Mouse (Mus musculus) megakaryocyte, embryonic 14.5 days (primary cell): Measurements from ENCODE around the gene Stat5b. TPM values are rescaled to one million over a fixed set of nuclear protein-coding genes. Genes with fewer than 3 reads are reported as not detected.

Experiments used
- H3K27me3 ChIP-seq: replicated peaks from 2 replicates; pipeline ENCODE3; 2012; ENCODE audit warnings: inconsistent platforms
- H3K36me3 ChIP-seq: replicated peaks from 2 replicates; pipeline ENCODE3; 2012; ENCODE audit warnings: low read length, inconsistent platforms, mixed read lengths
- H3K4me1 ChIP-seq: 2 replicates; pipeline ENCODE4 v1.6.1; 2012; ENCODE audit warnings: inconsistent platforms
- H3K4me3 ChIP-seq: replicated peaks from 2 replicates; pipeline ENCODE3; 2012; ENCODE audit warnings: moderate library complexity, mild to moderate bottlenecking, inconsistent platforms
- H3K9me3 ChIP-seq: 2 replicates; pipeline ENCODE4 v1.6.1; 2012; ENCODE audit warnings: inconsistent platforms
- FLI1 ChIP-seq: IDR thresholded peaks from 2 replicates; pipeline ENCODE4 v1.6.1; 2012; ENCODE audit warnings: low read length, inconsistent platforms, mixed read lengths
- GATA1 ChIP-seq: IDR thresholded peaks from 3 replicates; pipeline ENCODE4 v1.6.1; 2012; ENCODE audit warnings: mixed read lengths, low read length, inconsistent platforms, borderline replicate concordance
- polyA plus RNA-seq: library from polyadenylated mRNA; stranded (reverse); fragments of >175 nt; gene quantifications from 2 replicates; pipeline ENCODE4 v1.2.3, GENCODE M21; 2012; ENCODE audit warnings: low replicate concordance; ENCODE audit not compliant: insufficient read depth

Gene Stat5b
- polyA plus RNA-seq, 1 experiment = 12.8 TPM

- TF ChIP-seq GATA1 = no peak
- TF ChIP-seq FLI1 = no peak
- peaks cover 75% of the 10 kb centered on the region for H3K4me1 ChIP-seq
- no peak overlapping the region for H3K4me3 ChIP-seq
- H3K27me3 ChIP-seq = no peaks in the 10 kb centered on the region
- H3K36me3 ChIP-seq = peaks cover 37% of the 10 kb centered on the region
- no peaks in the 10 kb centered on the region for H3K9me3 ChIP-seq
These were observed 7.4 kb downstream of the Stat5b start for GRCm38 (mm10) chr11:100843070-100843669.

GRCm38 (mm10) chr11:100842025-100842424, 8.5 kb downstream of the Stat5b start:
- H3K27me3 ChIP-seq = no peaks in the 10 kb centered on the region
- peaks cover 64% of the 10 kb centered on the region for H3K4me1 ChIP-seq
- H3K4me3 ChIP-seq = no peak overlapping the region
- no peak for TF ChIP-seq FLI1
- H3K36me3 ChIP-seq = peaks cover 42% of the 10 kb centered on the region
- peaks cover 3% of the 10 kb centered on the region; the same call in 1 of the 2 replicates for H3K9me3 ChIP-seq

GRCm38 (mm10) chr11:100840866-100841265, 9.7 kb downstream of the Stat5b start:
- H3K27me3 ChIP-seq = no peaks in the 10 kb centered on the region
- TF ChIP-seq FLI1 = no peak
- TF ChIP-seq GATA1 = no peak
- peak overlapping the region; percentile 89 for H3K4me3 ChIP-seq
- H3K9me3 ChIP-seq = peaks cover 3% of the 10 kb centered on the region; the same call in 1 of the 2 replicates
- peaks cover 39% of the 10 kb centered on the region for H3K36me3 ChIP-seq
- peaks cover 62% of the 10 kb centered on the region for H3K4me1 ChIP-seq

- TF ChIP-seq GATA1 = no peak
- TF ChIP-seq FLI1 = no peak
- Histone ChIP-seq H3K4me3 (peak overlapping the region; percentile 46), H3K9me3 (peaks cover 3% of the 10 kb centered on the region; the same call in 1 of the 2 replicates), H3K4me1 (peaks cover 50% of the 10 kb centered on the region), H3K36me3 (peaks cover 28% of the 10 kb centered on the region), H3K27me3 (no peaks in the 10 kb centered on the region)
These were observed 11.0 kb downstream of the Stat5b start for GRCm38 (mm10) chr11:100839523-100839922.

- TF ChIP-seq GATA1 = no peak
- TF ChIP-seq FLI1 = no peak
- peaks cover 3% of the 10 kb centered on the region; the same call in 1 of the 2 replicates for H3K9me3 ChIP-seq
- no peaks in the 10 kb centered on the region for H3K27me3 ChIP-seq
- H3K4me1 ChIP-seq = peaks cover 44% of the 10 kb centered on the region
- no peak overlapping the region for H3K4me3 ChIP-seq
- H3K36me3 ChIP-seq = peaks cover 28% of the 10 kb centered on the region
These were observed 11.6 kb downstream of the Stat5b start for GRCm38 (mm10) chr11:100838894-100839293.

GRCm38 (mm10) chr11:100836923-100837702, 13.4 kb downstream of the Stat5b start:
- Histone ChIP-seq H3K4me3 (peak overlapping the region; percentile 19), H3K36me3 (peaks cover 31% of the 10 kb centered on the region)
- no peak for TF ChIP-seq GATA1
- no peak for TF ChIP-seq FLI1

GRCm38 (mm10) chr11:100833466-100833865, 17.1 kb downstream of the Stat5b start:
- Histone ChIP-seq H3K4me3 (no peak overlapping the region), H3K27me3 (no peaks in the 10 kb centered on the region), H3K4me1 (peaks cover 53% of the 10 kb centered on the region), H3K9me3 (peaks cover 3% of the 10 kb centered on the region; the same call in 1 of the 2 replicates), H3K36me3 (peaks cover 44% of the 10 kb centered on the region)
- TF ChIP-seq GATA1 (no peak), FLI1 (no peak)

More at GRCm38 (mm10) chr11:100836923-100837702, 13.4 kb downstream of the Stat5b start:
- no peaks in the 10 kb centered on the region for H3K27me3 ChIP-seq
- H3K4me1 ChIP-seq = peaks cover 45% of the 10 kb centered on the region
- peaks cover 3% of the 10 kb centered on the region; the same call in 1 of the 2 replicates for H3K9me3 ChIP-seq

GRCm38 (mm10) chr11:100831396-100831795, 19.1 kb downstream of the Stat5b start:
- Histone ChIP-seq H3K4me3 (no peak overlapping the region), H3K36me3 (peaks cover 53% of the 10 kb centered on the region), H3K4me1 (peaks cover 68% of the 10 kb centered on the region), H3K27me3 (no peaks in the 10 kb centered on the region), H3K9me3 (no peaks in the 10 kb centered on the region)
- no peak for TF ChIP-seq GATA1
- TF ChIP-seq FLI1 = no peak

GRCm38 (mm10) chr11:100829691-100830090, 20.8 kb downstream of the Stat5b start:
- peaks cover 56% of the 10 kb centered on the region for H3K36me3 ChIP-seq
- TF ChIP-seq GATA1 = no peak
- H3K9me3 ChIP-seq = no peaks in the 10 kb centered on the region
- H3K4me1 ChIP-seq = peaks cover 84% of the 10 kb centered on the region
- H3K4me3 ChIP-seq = no peak overlapping the region
- H3K27me3 ChIP-seq = no peaks in the 10 kb centered on the region

- peaks cover 94% of the 10 kb centered on the region for H3K4me1 ChIP-seq
- H3K4me3 ChIP-seq = peak overlapping the region; percentile 40
- TF ChIP-seq GATA1 (no peak), FLI1 (no peak)
- H3K9me3 ChIP-seq = no peaks in the 10 kb centered on the region
- no peaks in the 10 kb centered on the region for H3K27me3 ChIP-seq
- H3K36me3 ChIP-seq = peaks cover 56% of the 10 kb centered on the region
These were observed 21.8 kb downstream of the Stat5b start for GRCm38 (mm10) chr11:100828676-100829151.
